Mouse (Mus musculus): ENCODE results near the gene Gm29094. TPM values are rescaled to one million over a fixed set of nuclear protein-coding genes. Genes with fewer than 3 reads are reported as not detected.
"Not testable (repeated sequence)": the region's sequence is repeated elsewhere in the genome, so short reads cannot be mapped to it uniquely, and the experiment has no call there.

The Gm29094 gene
- not detected for total RNA-seq (2021)

DNA sequence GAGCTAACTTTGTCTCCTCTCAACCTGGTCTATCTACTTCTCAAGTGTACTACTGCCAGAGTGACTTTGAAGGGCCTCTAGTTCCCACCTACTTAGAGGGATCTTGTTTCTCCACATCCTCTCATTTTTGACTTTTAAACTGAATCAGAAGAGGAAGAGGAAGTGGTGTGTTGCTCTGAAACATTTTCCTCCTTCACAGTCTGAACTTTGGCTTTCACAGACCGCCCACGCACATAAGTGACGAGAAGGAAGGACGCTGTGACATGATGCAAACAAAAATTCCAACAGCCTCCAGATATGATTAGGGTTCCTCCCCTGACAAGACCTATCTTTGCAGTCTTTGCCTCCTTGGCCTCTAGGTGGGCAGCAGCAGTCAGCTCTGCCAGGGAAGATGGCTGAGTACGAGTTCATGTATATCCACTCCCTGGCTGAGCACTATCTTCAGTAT lies at the start of gene Gm29094, which contains the start of gene Bcl2a1b:
Gene Gm29094 (plus strand): TSS at position 411 of the 448 bp plus-strand sequence.
Gene Bcl2a1b (plus strand): TSS at position 241 of the 448 bp plus-strand sequence.
- not testable (repeated sequence) for DNase-seq

DNA sequence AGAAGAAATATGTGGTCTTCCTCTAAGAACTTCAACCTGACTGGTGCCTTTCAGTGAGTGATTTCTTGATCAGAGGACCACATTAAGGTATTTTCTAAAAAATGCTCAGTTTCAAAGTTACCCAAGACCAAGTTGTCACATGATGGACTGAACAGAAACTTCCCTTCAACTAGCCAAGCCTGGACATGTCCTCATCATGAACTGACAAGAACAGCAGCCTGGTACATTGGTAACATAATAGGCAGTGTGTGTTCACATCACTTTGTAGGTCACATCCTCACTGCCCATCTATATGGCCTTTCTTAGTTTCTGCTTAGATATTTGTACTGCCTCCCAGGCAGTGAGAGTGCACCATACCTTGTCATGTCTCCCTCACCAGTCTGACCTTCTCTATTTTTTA lies 26.6 kb upstream of the Gm29094 start:
- not testable (repeated sequence) for DNase-seq

DNA sequence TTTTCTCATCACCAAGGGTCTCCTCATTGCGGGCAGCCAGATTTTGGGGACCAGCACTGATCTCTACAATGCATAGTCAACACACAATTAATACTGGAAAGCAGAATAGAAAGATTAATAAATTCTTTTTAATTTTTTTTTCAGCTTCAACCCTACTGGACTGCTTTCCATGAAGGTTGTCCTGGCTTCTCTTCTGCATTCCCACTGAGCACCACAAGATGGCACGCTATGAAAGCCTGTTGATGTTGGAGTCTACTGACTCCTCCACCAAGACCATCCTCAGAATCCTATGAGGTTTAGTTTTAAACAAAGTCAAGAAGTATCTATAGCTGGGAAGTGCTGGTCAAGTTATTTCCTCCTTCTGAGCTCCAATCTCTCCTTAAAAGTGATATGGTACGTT lies 20.3 kb upstream of the Gm29094 start:
- DNase-seq = peak; percentile 50 to 66

DNA sequence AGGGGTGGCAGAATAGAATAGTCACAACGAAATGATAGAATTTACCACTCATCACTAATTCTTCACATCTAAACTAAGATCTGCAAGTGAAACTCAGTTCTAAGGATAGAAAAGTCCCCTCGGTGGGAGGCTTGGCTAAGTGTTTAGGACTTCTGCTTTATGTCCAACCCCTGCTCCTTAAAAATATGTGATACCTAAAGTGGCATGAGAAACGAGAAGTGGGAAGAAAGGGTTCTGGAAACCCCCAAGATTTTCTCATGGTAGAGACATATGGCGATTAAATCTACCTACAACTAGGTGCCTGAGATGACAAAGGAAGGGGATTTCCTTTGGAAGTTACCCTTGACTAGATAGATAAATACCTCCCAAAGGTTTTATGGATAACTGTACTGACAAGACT lies 19.7 kb upstream of the Gm29094 start:
- not testable (repeated sequence) for DNase-seq

DNA sequence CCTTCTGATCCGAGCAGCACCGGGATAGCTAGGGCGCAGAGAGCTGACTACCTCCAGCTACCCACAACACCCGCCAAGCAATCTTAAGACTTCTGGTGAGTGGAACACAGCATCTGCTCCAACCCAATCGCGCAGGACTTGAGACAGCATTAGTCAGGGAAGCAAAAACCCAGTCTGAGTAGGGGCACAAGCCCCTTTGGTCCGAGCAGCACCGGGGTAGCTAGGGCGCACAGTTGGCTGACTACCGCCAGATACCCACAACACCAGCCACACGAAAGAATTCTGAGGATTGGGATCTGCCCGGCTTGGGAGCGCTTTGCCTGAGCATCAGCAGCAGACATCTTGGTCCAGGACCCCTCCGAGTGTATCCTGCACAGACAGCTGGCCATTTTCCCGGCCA lies 12.2 kb upstream of the Gm29094 start:
- DNase-seq = not testable (repeated sequence)

DNA sequence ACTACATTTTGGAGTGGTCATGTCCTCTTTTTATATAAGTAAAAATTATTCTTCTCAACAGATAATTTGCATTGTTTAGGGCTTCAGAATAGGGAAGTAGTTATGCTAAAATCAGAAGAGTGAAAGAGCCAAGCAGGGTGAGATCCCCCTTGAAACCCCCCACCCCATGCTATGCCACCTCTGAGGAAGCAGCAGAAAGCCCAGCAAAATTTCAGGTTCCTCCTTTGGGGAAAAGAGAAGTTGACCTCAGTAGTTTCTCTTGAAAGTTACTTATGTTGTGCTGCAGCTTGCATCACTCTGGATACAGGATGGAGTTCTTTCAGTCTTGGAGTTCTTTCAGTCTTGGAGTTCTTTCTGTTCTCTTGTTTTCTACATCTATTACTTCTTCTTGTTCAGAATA lies 3.7 kb upstream of the Gm29094 start:
- not testable (repeated sequence) for DNase-seq

DNA sequence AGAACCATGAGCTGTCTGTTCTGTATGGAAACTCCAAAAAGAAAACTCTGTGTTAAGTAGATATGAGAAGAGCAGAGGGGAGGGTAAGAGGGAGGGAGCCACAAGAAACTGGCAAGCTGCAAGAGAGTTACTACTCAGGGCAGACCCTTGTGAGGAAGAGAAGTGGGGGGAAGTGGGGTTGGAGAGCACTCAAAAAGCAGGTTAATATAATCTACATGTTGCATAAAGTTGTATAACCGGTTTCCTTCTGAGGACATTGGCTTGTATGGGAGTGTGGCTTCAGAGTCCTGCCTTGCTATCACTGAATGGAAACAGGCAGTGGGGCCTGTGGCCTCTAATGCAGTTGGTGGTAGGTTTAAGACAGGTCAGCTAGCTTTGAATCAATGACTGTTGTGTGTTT lies 1.7 kb upstream of the Gm29094 start:
- not testable (repeated sequence) for DNase-seq

DNA sequence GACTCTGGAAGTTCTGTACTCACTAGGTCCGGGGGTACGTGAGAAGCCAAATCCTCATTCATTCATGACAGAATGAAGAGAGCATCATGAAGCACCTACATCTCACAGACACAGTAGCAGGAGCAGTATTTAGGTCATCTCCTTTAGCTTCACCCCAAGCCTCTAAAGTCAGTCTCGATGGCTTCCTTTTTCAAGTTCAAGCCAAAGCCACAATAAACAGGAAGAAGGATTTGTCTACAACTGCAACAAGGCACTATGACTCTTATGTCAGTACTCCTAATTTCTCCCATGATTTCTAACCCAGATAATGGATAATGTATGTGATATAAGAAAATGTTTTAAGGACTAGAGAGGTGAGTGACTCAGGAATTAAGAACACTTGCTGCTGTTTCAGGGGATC lies 830 bp upstream of the Gm29094 start:
- not testable (repeated sequence) for DNase-seq

DNA sequence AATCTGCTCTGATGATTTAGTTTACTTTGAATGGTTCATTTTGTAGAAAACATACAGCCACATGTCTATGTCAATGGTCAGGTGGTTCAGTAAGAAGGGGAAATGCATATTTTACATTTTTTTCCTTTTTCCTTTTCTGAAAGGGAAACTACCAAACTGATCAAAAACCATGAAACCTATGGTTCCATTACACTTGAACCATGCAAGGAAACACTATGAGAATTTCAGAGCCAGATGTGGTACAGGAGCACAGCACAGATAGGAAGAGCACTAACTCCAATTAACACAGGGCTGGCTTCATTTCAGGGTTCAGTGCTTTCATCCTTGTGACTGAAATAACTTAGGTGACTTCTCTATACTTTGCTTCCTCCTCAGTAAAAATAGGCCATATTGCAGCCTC lies 3.1 kb downstream of the Gm29094 start:
- DNase-seq = not testable (repeated sequence)

DNA sequence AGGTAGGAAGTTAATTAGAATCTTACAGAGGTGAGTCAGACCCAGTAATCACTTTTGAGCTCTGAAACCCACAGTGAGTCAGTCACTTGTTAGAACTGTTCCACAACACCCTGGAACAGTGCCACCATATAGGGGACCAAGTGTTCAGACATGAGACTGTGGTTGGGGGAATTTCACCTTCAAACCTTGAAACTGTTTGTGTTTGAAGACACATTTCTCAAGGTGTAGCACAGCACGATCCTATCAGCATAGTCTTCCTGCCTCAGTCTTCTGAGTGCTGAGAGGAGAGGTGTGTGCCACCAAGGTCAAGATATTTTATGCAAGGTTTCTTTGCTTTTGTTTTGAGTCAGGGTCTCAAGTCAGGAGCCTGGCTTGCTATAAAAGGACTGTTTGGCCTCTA lies 9.8 kb downstream of the Gm29094 start:
- DNase-seq = not testable (repeated sequence)

DNA sequence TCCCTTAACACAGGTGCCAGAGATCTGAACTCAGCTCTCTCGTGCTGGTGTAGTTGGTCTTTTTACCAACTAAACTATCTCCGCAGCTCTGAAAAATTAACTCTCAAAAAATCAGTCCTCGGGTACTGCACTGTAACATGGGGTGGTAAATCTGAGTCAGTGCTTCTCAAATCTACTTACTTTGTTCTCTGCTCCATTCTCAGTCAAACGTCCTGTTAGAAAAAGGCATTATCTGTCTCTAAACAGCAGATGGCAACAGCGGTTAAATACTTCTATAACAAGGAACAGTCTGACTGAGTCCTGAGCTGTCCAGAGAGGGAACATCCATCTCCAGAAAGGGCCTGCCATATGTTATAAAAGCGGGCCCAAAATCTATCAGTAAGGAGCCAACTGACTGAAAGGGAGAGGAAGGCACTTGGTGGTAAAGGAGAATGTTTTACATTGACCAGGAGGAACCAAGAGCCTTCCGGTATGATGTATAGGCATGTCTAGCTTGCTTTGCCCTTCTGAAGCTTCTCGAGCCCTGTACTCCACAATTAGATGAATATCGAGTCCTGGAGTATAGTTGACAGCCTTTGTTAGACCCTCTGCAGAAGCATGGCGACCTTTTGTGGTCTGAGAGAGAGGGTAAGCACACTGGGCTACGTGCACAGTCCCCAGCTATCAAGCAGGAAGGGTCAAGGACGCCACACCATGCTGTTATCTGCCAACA lies 11.3 kb downstream of the Gm29094 start, which contains the start of gene Mthfs:
Gene Mthfs (plus strand): TSS at position 324 of the 712 bp plus-strand sequence.
- DNase-seq = not testable (repeated sequence)

DNA sequence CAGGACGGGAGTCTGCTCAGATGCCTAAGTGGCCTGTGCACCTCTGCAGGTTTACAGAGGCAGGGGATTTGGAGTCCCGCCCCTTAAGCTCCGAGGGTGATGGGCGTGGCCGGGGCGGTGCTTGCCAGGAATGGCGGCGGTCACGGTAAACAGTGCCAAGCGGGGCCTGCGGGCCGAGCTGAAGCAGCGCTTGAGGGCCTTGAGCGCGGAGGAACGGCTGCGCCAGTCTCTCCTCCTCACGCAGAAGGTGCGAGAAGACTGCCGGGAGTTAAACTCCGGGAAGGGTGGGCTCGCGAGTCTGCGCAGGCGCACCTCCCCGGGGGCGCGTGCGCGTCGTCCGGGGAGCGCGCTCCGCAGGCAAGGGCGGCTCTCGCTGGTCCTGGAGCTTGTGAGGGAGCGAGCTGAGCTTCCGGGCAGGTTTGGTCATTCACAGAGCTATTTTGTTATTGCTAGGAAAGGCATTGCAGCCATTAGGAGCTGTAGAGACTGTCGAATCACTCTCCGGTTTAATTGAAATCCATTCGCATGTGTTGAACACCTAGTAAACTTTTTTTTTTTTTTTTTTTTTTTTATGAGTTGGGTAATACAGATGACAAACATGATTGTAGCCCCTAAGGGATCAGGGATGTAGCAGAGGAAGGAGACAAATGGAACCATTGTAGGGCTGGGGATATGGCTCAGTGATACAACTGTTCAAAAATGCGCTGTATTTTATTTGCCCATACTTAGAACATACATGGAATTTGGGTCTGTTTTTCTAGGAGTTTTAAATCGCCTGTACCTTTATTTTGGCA lies 12.1 kb downstream of the Gm29094 start:
- DNase-seq = peak; percentile 93 to 96

DNA sequence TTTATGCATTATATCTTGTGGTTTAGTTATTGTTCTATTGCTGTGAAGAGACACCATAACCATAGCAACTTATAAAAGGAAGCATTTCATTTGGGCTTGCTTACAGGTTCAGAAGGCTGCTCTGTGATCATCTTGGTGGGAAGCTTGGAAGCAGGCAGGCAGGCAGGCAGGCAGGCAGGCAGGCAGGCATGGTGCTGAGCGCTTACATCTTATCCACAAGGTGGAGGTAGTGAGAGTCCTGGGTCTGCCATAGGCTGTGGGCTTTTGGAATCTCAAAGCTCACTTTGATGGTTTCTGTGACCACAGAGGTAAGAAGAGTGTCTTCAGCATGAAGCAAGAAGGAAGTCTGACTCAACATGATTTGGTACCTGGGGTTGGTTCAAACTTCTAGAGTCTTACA lies 13.2 kb downstream of the Gm29094 start:
- DNase-seq = not testable (repeated sequence)

DNA sequence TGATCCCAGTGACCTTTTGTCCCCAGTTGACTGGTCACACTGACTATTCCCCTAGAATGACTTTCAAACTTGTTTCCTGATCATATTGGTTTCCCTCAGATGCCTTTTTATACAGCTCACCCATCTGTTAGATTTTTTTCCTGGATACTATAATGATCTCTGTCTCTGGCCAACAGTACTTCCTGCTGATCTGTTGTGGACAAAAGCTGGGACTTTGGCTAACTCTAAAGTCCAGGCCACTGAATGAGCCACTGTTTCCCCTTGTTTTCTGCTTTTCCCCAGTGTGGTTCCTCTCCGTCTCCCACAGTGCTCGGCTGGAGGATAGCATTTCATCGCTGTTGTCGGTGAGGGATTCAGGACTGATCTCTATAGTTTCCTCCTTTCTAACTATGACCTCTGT lies 19.0 kb downstream of the Gm29094 start:
- DNase-seq = not testable (repeated sequence)

DNA sequence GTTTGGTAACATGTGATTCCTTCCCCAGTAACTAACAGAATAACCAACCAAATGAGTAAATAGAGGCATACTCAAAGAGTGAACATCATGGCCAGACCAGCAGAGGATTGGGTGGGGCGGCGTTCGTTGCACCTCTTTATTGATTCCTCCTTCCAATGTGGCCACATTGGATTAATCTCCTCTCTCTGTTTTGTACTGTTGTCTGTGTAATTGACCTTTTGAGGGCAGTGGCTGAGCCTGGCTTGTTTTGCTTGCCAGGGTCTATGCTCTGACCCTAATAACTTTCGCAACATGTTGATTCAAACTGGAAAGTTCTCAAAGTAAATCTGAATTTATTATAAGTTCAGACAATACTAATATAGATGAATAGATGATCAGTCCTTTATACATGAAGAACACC lies 20.5 kb downstream of the Gm29094 start:
- DNase-seq = not testable (repeated sequence)

DNA sequence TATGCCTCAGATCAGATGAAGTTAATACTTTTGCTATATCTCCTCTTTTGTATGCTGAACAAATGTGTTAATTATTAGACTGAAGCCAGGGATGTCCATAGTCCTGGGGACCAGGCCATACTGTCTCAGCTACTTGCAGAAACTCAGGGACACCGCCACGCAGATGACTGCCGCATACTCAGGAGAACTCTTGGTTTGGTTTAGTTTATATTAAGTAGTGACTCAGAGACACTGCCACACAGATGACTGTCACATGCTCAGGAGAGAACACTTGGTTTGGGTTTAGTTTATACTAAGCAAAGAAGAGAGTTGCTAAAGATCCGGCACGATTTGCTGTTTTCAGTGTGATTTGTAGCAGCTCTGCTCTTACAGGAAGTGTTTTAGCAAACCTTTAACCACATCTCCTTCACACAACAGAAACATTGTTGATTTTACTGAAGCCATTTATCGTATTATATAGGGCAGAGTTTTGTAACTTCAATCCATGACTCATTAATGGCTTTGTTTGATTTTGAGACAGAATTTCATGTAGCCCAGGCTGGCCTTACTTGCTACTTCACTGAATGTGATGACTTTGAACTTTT lies 21.6 kb downstream of the Gm29094 start:
- DNase-seq = not testable (repeated sequence)

DNA sequence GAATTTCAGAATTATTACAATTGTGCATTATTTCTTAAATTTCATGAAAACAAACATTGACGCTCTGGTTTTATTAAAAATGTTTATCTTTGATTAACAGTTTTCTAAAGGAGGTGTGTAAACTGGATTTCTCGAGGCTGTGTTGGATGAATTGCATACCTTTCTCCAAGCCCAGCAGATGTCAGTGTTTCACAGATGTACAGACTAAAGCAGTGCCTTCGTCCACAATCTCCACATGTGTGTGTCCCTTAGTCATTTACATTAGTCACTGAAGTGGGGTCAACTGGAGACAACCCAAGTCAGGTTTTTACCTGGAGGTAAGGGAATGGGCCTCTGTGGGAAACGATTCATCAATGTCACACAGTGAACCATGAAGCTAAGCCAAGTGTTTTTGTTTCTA lies 26.9 kb downstream of the Gm29094 start:
- no peak for DNase-seq

DNA sequence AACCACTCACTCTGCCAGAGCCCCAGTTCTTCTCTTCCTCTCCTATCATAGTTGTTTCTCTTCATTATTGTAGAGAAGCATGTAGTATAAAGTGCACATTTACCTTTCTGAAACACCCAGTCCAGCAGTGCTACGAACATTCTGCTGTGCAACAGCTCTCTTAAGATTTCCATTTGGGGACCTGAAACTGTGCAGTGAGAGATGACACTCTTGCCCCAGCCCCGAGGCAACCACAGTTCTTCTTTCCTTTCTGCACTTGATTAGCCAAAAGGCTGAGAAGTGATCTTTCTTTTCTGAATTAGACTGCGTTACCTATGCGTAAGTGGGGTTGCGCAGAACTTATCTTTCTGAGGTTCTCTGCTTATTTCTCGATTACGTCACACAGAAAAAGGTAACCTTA lies 28.9 kb downstream of the Gm29094 start:
- no peak for DNase-seq

DNA sequence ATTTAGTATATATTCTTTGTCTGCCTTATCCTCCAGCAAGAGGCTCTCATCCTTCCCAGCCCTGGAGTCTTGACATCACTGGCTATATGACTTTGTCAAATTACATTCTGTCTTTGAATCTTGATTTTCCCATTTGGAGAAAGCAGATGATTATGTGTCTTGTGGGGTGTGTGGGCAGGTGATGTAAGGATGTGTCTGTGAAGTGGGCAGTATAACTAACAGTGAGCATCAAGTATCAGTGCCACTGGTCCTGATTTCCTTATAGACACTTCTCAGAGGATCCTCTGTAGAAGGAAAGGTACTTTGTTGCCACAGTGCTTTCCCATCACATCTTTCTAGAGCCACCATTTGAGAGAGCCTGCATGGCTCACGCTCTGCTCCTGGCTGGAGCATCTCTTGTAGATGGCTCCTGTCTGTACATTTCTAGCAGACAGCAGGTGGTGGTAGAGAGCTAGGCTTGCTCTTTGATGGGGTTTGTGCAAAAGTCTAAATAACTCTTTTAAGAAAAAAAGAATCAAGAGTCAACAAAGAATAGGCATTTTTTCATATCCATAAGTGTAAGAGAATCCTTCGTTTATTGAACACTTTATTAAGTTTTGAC lies 31.8 kb downstream of the Gm29094 start:
- DNase-seq = peak; percentile 30 to 44

DNA sequence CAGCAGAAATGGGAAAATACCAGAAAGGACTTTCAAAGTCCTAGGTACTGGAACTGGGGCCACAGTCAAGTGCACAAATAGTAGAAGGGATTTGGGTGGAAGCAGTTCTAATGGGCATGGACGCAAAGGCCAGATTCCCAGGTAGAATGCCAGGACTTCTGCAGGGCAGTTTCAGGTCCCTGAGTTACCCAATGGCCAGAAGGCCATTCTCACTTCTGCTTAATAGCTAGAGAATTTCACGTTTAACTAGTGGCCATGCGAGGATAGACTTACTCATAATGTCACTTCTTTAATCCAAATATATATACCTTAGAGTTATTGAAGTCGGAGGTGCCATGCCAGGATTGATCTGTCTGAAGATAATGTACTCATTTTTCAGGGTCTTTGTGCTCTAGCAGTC lies 38.0 kb downstream of the Gm29094 start:
- not testable (repeated sequence) for DNase-seq

DNA sequence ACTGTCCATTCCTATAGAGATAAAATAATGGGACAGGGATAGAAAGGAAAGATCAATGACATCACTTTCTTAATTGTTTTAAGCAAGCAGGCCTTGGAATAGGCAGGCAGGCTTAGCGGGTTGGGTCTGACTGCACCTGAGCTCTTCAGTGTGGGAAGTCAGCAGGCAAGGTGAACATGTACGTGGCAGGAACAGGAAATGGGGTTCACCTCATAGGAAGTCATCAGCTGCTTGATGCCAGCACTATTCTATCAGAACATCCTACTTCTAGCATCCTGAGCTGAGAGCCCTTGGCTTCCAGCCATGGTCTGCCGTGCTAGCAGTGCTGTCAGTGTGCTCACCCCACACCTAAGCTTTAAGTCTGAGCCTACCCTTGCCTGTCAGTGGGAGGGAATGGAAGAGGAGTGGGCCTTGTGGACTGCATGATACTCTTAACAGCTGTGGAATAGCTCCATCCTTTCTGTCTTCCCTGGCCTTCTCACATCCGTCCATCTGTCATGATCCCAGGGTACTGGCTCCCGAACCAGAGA lies 39.9 kb downstream of the Gm29094 start:
- not testable (repeated sequence) for DNase-seq

DNA sequence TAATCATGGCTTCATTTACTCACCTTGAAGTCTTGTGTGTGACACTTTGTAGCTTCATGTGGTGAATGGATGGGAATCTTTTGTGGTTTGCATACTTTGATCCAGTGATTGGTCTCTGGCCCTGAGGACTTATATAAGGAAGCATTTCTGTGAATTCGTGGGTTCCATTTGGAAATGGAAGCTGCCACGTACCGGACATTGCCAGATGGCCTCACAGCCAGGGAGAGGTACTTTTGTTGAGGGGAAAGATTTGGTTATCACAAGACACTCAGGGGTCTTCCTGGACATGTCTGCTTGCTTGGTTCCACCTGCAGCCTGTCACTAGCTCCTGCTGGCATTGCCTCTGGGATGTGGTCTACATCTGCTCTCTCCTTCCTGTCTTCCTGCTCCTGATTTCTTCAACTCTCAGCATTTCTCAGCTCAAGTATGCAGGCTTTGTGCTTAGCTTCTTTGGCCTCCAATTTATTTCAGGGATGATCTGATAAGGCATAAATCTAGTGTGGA lies 41.4 kb downstream of the Gm29094 start:
- not testable (repeated sequence) for DNase-seq
